Mouse (Mus musculus) thymus, postnatal 0 days (tissue): ENCODE data around the gene Gm10160. TPM values are rescaled to one million over a fixed set of nuclear protein-coding genes. Genes with fewer than 3 reads are reported as not detected.
"Not testable (repeated sequence)": the region's sequence is repeated elsewhere in the genome, so short reads cannot be mapped to it uniquely, and the experiment has no call there.

Experiments used
- DNase-seq: peaks from one replicate; pipeline ENCODE4 v3.0.0-alpha.2; 2015; ENCODE audit warnings: low spot score
- polyA plus RNA-seq: library from polyadenylated mRNA; unstranded; fragments of >200 nt; fragmentation: Nextera tagmentation; extraction: Ambion mirVana; gene quantifications from 2 replicates; pipeline ENCODE4 v1.2.1, GENCODE M21; 2015

Gm10160 gene
- polyA plus RNA-seq, 1 experiment from 2014 or later, result not detected

DNA sequence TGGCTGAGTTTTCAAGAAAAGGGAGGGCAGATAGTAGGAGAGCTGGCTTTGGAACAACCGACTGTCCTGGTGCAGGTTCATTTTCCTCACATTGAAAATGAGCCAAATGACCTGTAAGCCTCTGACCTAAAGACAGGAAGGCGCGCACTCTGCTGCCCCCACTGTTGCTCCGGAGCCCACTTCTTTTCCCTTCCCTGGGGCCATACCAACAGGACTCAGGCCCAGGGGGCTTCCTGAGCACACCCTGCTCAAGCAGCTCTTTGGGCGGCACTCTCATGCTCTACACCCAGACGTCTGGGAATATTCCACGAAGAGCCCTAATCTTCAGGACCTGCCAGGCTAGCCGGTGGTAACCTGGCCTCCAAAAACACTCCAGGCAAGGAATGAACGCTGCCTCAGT, 2.6 kb upstream of the Gm10160 start:
- no peak for DNase-seq

DNA sequence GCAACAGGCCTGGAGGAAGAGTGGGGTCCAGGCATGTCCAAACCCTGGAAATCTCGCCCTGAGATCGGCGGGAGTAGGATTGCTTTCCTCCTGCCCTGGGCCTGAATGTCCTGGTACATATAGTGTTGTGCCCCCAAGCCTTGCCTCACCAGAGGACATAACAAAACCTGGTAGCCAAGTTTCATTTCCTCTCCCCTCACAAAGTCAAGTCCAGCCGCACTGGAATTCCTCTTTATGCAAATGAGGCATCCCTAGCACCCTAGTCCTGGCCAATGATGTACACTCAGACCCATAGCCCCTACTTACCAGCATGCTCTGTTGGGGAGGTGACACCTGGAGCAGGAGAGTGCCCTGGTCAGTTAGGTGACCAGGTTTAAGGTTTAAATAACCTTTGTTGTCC, 627 bp upstream of the Gm10160 start:
- no peak for DNase-seq

DNA sequence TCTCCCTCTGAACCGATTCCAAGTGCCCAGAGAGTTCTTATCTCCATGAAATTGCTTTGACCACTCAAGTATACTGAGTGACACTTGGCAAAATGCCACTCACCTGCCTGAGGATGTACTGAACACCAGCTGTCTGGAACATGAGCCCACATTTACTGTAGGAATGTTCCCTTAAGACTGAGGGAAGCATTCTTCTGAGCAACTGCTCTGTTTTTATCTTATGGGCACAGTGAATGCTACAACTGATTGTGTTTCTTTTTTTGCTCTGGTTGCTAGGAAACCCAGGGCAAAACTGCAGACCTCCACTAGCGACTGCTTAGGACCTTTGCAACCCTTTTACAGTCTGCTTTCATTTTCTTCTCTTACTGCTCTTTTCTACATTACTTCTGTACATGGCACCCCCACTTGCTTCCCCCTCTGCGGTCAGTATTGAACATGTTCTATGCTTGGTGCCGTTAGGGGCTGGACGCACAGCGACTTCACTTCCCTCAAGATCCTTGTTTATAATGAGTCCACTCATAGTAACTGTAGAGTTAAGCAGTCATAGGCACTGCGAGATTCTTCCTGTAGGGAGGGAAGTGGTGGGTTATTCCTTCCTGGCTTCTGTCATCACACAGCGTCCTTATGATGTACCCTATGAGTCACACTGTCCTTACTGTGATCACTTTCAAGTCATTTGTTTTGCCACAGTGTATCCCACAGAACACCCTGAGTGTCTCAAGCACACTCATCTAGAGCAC, 856 bp downstream of the Gm10160 start:
- DNase-seq, result peak; percentile 11

DNA sequence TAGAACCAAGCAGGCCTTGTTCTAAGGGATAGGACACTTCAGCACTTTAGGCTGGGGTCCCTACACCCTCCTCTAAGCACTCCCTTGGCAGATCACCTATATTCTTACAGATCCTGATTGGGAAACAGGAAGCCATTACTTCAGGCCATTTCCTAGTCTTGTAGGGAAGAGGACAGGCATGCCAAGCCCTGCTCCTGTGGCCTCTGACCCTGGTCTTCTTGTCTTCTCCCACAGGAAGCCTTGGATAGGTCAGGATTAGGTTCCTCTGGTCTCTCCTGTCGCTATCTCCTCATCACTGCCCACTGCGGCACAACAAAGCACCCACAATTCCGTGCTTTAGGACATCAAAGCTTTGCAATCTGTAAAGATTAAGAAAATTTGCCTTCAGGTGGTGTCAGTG, 3.9 kb downstream of the Gm10160 start:
- no peak for DNase-seq

DNA sequence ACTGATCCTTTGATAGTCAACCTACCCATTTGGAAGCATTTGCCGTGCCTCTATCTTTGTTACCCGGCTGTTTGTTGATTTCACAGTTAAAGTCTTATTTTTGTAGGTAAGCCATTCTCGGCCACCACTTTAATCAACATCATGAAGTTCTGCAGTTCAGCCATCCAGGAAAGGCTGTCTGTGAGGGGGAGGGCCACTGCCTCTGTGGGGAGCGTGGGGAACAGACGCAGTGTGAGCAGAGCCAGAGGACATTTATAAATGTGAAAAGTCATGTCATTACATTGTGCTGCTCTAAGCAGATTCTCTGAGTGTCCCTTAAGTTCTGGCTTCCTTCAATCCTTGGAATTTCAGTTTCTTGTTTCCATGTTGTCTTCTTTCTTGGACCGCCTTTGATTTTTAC, 5.4 kb downstream of the Gm10160 start:
- DNase-seq, result no peak

DNA sequence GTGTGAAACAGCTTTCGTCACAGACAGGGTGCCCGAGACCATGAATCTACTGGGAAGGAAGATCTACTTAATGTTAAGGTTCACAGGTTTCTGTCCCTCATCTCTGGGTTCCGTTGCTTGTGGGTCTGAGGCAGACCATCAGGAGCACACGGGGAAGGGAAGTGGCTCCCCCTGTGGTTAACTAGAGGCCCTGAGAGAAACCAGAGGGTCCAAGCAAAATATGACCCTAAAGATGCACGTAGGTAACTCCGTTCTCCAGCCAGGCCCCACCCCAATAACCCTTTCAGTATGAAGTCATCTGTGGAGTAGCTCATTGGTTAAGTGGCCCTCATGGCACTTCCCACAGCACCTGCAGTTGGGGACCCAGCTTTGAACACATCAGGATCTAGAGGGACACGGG, 6.0 kb downstream of the Gm10160 start:
- no peak for DNase-seq

DNA sequence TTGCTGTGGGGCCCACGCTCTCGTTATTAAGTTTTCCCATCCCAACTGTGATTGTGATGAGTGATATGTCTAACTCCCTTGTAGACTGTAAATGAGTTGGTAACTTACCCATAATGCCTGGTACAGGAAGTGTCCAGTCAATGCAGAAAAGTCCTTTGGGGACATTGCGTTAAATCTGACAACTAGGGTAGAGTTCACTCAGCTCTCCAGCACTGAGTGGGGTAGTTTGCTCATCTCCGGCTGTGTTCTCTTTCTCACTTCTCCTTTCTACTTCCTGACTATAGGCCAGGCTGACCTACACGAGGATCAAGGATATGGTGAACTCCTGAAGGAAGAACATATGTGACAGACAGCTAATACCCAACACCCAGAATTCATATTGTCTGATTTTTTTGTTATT, 6.4 kb downstream of the Gm10160 start:
- DNase-seq, result no peak

DNA sequence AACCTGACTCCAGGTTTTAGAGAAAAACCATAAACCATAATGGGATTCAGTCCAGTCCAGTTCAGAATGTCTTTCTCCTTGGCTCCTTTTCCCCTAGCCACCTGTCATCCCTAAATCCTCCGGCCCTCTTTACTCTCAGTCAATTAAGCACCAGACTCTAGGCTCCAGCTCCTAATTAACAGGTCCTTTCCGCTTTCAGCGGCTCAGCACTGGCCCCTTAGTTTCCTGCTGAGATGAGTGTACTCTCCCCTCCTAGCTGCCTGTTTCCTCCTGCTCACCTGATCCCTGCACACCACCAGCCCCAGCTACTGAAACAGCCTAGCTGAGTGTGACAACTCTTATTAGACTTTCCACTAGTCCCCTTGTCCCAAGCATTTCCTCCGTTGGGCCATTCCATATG, 7.8 kb downstream of the Gm10160 start:
- DNase-seq, result no peak

DNA sequence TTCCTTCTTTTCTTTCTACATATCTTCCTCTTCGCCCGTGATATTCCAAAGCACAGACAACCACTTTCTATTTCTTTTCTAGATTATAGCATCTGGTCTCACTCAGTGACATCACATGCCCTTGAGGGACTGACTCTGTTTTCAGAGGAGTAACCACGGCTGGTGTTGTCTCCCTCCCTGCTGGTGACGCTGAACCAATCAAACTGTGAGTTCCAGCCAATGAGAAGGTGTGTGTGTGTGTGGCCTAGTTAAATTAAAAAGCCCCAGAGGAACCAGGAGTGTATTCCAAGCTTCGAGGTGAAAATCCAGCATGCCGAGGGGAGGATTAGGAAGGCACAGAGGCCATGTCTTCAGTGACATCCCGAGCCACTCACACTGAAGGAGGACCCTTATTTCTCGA, 8.6 kb downstream of the Gm10160 start:
- no peak for DNase-seq

DNA sequence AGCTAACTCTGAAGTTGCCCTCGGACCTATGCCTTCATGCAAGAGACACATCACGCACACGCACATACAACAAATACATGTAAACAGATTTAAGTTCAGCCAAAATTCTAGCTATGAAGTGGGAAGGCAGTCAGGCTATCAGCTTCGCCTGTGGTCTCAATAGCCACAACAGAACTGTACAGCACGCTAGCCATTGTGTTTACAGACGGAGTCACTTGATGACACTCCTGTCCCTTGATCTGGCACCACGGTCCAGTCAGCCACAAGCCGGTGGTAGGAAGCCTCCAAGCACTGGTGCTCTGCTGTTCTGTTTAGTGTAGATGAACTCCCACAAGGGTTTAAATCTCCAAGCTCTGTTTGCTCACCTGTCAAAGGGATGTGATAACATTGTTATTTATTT, 9.6 kb downstream of the Gm10160 start:
- no peak for DNase-seq

DNA sequence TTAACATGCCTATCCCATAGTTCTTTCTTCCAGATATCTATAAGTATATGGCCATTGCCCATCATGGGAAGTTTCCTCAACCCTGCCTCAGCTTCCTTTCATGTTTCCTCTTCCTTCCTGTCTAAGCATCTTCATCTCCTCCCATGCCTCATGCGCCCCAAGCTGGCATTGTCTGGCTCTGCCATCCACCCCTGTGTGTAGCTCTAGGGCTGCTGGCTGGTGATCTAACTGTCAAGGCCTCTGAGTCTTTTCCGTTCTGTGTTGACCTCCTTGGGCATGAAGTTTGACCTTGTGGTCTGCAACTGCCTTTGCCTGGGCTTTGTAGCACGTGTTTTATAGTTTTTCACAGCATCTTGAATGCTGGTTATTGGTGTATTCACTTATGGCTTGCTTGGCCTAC, 10.3 kb downstream of the Gm10160 start:
- no peak for DNase-seq

DNA sequence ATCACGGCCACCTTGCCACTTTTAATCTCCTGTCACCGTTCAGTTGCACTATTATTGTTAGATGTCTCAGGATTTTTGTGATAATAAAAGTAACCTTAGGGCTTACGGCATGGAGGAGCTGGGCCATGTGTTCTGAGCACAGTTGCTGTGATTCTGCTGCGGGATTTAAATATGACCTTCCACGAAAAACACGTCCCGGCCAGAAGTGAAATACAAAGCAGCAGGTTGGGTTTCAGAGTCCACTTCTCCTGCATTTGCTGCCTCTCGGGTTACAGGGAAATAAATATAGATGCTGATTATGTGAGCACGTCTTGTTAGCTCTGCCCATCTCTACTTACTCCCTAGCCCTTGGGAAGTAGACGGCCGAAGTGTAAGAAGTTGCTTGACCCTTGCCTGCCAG, 10.8 kb downstream of the Gm10160 start:
- DNase-seq, result no peak

DNA sequence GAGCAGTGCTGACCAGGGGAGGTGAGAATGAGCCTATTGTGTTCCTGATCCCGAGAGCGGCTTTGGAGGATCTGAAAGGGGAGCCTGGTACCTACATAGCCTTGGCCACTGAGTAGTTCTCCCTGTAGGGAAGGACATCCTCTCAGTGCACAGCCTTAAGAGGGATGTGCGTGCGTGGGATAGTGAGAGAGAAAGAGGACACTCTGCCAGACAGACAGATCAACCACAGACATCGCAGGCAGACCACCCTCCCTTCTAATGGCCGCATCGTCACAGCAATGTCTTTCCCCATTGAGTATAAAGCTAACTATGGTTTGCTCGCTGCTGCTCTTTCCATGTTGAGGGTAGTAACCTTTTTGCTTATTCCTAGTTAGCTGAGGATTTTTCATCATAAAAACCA, 11.7 kb downstream of the Gm10160 start:
- no peak for DNase-seq

DNA sequence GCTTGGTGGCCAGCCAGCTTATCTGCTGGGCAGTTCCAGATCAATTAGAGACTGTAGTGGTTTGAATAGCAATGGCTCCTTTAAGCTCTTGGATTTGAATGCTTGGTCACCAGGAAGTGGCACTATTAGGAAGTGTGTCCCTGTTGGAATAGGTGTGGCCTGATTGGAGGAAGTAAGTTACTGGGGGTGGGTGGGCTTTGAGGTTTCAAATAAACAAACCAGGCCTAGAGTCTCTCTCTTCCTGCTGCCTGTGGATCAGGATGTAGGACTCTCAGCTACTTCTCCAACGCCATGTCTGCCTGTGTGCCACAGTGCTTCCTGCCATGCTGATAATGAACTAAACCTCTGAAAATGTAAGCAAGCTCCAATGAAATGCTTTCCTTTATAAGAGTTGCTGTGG, 12.6 kb downstream of the Gm10160 start:
- no peak for DNase-seq

DNA sequence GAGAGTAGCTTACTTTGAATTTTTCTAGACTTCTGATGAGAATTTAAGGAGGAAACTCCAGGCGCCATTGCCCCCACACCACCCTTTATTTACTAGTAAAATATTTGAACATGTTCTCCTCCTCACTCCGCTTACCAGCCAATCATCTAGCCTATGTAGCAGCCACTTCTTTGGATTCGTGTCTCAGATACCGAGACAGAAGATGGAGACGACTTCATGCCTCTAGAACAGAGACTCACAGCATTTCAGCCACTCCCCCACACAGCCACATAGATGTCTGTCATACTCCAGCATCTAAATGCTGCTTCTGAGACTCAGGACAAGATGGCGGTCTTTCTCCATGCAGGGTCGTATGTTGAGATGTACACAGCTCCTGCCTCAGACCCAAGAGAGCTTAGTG, 13.5 kb downstream of the Gm10160 start:
- DNase-seq, result no peak

DNA sequence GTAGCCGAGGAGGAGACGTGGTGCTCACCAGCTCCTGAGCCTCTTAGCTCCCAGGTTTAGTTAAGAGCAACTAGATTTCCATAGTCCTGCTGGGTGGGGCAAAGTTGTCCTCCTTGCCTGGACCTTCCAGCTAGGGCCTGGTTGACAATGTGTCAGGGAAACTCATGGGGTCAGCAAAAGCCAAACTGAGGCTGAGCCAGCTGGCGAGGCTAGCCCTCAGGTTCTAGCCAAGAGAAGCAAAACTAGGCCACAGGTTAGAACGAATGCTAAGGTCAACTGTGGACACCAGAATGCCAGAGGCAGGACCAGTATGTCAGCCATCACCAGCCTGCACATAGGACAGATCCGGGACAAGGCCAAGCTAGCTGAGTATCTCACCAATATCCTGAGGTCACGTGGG, 14.2 kb downstream of the Gm10160 start:
- no peak for DNase-seq

DNA sequence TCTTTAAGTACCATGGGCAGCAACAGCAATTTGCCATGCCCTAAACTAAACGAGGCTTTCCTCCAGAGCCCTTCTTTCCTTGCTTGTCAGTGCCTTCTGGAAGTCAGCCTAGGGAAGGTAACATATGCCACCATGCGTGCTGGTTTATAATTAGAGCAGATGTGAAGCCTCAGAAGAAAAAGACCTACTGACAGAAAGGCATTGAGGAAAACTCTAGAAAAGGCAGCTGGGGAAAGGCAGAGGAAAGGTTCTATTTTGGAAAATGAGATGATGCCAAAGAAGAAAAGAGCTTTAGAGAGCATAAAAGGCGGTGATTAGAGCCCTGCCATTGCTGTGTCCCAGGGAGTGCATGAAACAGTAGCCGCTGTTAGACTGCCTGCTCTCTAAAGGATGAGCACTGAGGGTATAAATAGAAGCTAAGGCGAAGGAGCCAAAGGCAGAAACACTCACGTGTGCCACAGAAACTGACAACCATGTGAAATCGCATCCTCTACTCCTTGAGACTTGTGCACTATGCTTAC, 14.9 kb downstream of the Gm10160 start:
- no peak for DNase-seq

DNA sequence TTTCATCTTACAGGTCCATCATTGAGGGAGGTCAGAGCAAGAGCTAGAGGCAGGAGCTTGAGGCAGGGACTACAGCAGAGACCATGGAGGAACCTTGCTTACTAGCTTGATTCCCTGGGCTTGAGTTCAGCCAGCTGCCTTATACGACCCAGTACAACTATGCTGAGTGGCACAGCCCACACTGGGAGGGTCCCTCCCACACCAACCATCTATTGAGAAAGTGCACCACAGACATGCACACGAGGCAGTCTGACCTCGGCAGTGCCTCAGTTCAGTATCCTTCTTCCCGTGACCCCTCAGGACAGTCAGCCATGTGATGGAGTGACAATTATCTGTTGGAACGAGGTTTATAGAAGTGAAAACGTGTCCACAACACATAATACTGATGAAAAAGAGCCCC, 15.8 kb downstream of the Gm10160 start:
- DNase-seq, result no peak

DNA sequence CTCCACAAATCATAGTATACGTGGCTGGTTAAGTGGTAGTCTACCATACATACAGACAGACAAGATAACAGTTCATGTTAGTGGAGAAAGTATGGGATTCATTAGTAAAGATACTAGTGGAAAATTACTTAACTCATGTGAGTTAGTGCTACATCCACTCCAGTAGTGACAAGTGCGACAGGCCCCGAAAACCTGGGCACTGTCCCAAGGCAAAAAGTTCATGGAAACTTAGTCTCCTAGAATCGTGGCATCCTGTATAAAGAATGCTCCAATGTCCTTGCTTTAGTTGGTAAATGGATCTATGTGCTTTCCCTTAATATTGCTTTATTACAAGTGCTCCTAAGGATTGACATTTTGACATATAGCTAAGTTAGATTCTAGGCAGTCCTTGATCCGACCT, 17.8 kb downstream of the Gm10160 start:
- not testable (repeated sequence) for DNase-seq

DNA sequence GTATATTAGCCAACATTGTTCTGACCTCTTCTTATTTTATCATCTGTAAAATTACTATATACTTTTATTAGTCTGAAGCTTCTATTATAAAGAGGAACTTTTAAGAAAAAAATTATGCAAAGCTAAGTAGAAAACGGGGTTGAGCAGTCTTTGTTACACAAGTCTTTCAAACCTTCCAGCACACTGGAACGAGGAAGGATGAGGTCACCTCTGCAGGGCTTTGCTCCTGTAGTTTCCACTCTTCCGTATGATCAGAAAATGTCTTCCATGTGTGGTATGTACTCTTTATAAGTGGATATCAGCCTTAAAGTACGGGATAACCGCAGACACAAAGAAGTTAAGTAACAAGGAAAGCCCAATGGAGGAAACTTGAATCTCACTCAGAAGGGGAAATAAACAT, 20.2 kb downstream of the Gm10160 start:
- DNase-seq, result no peak

DNA sequence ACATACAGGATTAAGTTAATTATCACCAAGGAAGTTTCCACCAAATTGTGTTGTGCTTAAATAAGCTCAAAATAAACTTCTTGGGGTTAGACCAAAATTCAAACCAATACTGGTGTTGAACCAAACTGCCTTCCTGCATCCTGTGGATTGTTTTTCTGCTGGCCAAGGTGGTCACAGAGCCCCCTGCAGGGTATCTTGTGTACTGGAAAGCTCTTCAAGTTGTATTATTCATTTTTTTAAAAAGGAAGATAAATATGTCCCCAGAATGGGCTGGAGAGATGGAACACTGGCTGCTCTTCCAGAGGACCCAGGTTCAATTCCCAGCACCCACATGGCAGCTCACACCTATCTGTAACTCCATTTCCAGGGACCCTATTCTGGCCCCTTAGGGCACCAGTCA, 20.7 kb downstream of the Gm10160 start:
- DNase-seq, result peak; percentile 48

DNA sequence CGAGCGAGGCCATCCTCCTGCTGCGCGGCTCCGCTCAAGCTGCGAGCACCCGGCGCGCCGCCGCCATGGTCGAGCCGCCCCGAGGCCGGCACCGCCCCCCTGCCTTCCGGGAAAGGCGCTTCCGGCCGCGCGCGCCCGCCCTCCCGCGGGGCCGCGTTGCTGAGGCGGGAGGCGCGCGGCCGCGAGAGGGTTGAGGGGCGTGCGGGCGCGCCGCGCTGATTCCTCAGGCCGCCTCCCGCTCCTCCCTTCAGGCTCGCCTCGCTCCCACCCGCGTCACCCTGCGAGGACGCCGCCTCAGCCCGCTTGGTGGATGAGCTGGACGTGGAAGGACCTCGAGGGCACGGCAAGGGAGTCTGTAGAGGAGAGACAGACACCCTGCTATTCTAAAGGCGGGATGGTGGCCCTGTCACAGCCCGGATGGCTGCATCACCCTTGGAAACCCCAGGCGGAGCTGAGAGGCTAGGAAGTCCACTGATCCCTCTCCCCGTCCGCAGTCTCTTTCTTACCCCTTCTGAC, 26.2 kb downstream of the Gm10160 start, which contains the start of gene Btbd1:
TSS of gene Btbd1 (minus strand) at position 53 of the 516 bp plus-strand sequence.
- peak; percentile 91 for DNase-seq

DNA sequence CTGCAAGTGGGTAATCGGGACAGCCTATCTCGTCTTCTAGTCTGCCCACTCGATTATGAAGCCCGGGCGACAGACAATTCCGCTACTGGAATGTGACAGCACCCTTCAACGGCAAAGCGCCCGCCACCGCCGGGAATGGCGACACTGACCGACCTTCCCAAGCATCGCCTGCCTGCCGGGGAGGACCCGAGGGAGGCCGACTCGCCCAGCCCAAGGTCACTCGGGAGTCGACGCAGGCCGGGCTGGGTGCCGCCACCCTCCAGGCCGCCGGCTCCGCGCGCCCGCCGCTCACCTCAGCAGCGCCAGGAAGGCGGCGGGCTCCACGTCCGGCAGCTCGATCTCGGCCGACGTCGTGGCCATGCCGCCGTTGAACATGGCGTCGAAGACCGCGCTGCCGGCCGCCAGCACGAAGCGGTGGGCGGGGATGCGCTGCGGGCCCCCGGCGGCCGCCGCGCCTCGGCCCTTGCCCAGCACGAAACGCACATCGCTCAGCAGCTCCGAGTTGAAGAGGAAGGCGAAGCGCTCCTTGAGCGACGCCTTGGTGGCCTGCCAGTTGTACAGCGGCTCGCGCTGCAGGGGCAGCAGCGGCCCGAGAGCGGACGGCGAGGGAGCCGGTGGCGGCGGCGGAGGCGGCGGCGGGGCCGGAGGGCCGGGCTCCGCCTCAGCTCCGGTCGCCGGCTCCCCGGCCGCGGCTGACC, 26.8 kb downstream of the Gm10160 start:
- DNase-seq, result peak; percentile 39
